Mouse (Mus musculus) midbrain, postnatal 0 days (tissue): ENCODE measurements around the gene Gm5136. TPM values are rescaled to one million over a fixed set of nuclear protein-coding genes. Genes with fewer than 3 reads are reported as not detected.
A peak's percentile ranks its signal among the peaks of the same experiment; 100 is the strongest.

Experiments used
- ATAC-seq: fragments of 200-750 bp; cut with Nextera tagmentation; 2 replicates; pipeline ENCODE4 v1.8.0; 2017; ENCODE audit warnings: moderate number of reproducible peaks, mild to moderate bottlenecking, moderate TSS enrichment, moderate library complexity; ENCODE audit not compliant: low FRiP score
- DNase-seq: peaks from one replicate; pipeline ENCODE4 v3.0.0-alpha.2; 2015; ENCODE audit warnings: low spot score
- H3K27ac ChIP-seq: fragments of 300-500 bp; sonication (generic); 2 replicates; pipeline ENCODE4 v1.5.1; 2014; ENCODE audit warnings: low read depth, mild to moderate bottlenecking, low read length, mixed read lengths
- H3K27me3 ChIP-seq: fragments of 300-500 bp; sonication (generic); 2 replicates; pipeline ENCODE4 v1.6.1; 2014; ENCODE audit warnings: low read length, control low read depth, mixed read lengths; ENCODE audit not compliant: insufficient read depth
- H3K36me3 ChIP-seq: fragments of 300-500 bp; sonication (generic); 2 replicates; pipeline ENCODE4 v1.6.1; 2014; ENCODE audit warnings: low read length, control low read depth, mixed read lengths; ENCODE audit not compliant: insufficient read depth
- H3K4me1 ChIP-seq: fragments of 300-500 bp; sonication (generic); 2 replicates; pipeline ENCODE4 v1.6.1; 2014; ENCODE audit warnings: mild to moderate bottlenecking, control low read depth, antibody characterized with exemption, low read length, mixed read lengths; ENCODE audit not compliant: insufficient read depth
- H3K4me2 ChIP-seq: fragments of 300-500 bp; sonication (generic); 2 replicates; pipeline ENCODE4 v1.6.1; 2014; ENCODE audit warnings: low read depth, mild to moderate bottlenecking, low read length, mixed read lengths; ENCODE audit not compliant: poor library complexity, severe bottlenecking
- H3K4me3 ChIP-seq: fragments of 300-500 bp; sonication (generic); 2 replicates; pipeline ENCODE4 v1.5.1; 2014; ENCODE audit warnings: low read depth, mild to moderate bottlenecking, low read length, moderate library complexity
- H3K9ac ChIP-seq: fragments of 300-500 bp; sonication (generic); replicated peaks from 2 replicates; pipeline ENCODE4 v1.6.1; 2014; ENCODE audit warnings: mild to moderate bottlenecking, low read length, moderate library complexity, mixed read lengths; ENCODE audit not compliant: poor library complexity, severe bottlenecking
- H3K9me3 ChIP-seq: fragments of 300-500 bp; sonication (generic); 2 replicates; pipeline ENCODE4 v1.6.1; 2016; ENCODE audit warnings: low read length, control low read depth
- CTCF ChIP-seq: IDR thresholded peaks from 2 replicates; pipeline ENCODE4 v1.5.1; 2016; ENCODE audit warnings: antibody characterized with exemption, mild to moderate bottlenecking
- WGBS: fragments of 180-500 bp; shearing (Covaris S2); extraction: QIAGEN DNeasy Blood & Tissue Kit; methylation state at CpG from one replicate; pipeline ENCODE4 v1.1.7; 2014; 5-methylcytosine and 5-hydroxymethylcytosine counted together
- polyA plus RNA-seq: library from polyadenylated mRNA; unstranded; fragments of >200 nt; fragmentation: Nextera tagmentation; extraction: Ambion mirVana; gene quantifications from 2 replicates; pipeline ENCODE4 v1.2.1, GENCODE M21; 2015
- total RNA-seq: library from RNA; depleted of rRNA; stranded (reverse); fragments of >200 nt; gene quantifications from 2 replicates; pipeline ENCODE4 v1.2.3, GENCODE M21; 2014

Gm5136 gene
- total and polyA plus RNA-seq, 2 experiments from 2014 or later = 0.16 TPM; not detected in 1

DNA sequence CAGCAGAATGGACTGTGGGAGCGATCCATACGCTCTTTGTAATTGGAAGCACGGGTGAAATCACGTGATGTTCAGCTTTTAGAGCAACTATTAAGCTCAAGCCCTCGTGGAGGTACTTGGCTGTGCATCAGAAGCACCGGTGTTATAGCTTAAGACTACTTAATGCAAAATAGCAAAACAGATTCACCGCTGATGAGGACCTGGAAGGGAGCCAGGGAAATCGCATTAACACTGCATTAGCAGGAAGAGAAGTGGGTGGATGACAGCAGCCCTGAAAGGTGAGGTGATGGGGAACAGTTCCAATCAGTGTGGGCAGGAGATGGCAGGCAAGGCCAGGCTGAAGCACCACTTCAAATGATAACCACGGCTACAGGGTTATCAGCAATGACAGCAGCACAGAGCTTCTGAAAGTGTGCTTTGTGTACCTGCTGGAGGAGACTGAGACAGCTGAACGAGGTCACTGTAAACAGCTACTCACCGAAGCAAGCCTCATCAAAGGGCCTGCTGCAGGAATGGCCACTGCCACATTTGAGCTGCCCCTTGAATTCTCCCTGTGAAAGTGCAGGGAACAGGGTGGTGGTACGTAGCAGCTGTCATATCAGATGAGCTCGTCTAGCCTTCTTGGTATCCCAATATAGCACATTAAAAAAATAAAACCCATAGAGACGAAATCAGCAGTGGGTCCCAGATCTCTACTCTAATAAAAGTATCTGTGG lies 20.1 kb downstream of the Gm5136 start:
- H3K27ac ChIP-seq = no peak overlapping the region; the same call in 1 of the 2 replicates
- no peak overlapping the region for H3K4me3 ChIP-seq
- H3K27me3 ChIP-seq = no peaks in the 10 kb centered on the region
- no peaks in the 10 kb centered on the region for H3K36me3 ChIP-seq
- TF ChIP-seq CTCF = peak; percentile 32; the same call in 1 of the 2 replicates
- H3K9me3 ChIP-seq = no peaks in the 10 kb centered on the region
- peaks cover 6% of the 10 kb centered on the region for H3K4me1 ChIP-seq
- H3K9ac ChIP-seq = no peak overlapping the region
- H3K4me2 ChIP-seq = no peak overlapping the region
- DNase-seq (peak; percentile 69), ATAC-seq (peak; percentile 48; the same call in 1 of the 2 replicates)
- WGBS = 47% methylated on average over 14 of the region's 14 CpGs

- no peaks in the 10 kb centered on the region for H3K27me3 ChIP-seq
- no peak overlapping the region for H3K4me3 ChIP-seq
- no peak for DNase-seq
- no peak for TF ChIP-seq CTCF
- ATAC-seq = peak; percentile 53; the same call in 1 of the 2 replicates
- H3K9ac ChIP-seq = no peak overlapping the region
- H3K27ac ChIP-seq = no peak overlapping the region
- WGBS = 71% methylated on average over 8 of the region's 8 CpGs
- H3K4me1 ChIP-seq = peaks cover 6% of the 10 kb centered on the region
- no peaks in the 10 kb centered on the region for H3K9me3 ChIP-seq
- H3K4me2 ChIP-seq = no peak overlapping the region
- H3K36me3 ChIP-seq = no peaks in the 10 kb centered on the region
These were observed 22.9 kb downstream of the Gm5136 start for GRCm38 (mm10) chr10:108677053-108677452.

- WGBS = 89% methylated on average over 3 of the region's 3 CpGs
These were observed 31.0 kb downstream of the Gm5136 start for GRCm38 (mm10) chr10:108668944-108669343.

DNA sequence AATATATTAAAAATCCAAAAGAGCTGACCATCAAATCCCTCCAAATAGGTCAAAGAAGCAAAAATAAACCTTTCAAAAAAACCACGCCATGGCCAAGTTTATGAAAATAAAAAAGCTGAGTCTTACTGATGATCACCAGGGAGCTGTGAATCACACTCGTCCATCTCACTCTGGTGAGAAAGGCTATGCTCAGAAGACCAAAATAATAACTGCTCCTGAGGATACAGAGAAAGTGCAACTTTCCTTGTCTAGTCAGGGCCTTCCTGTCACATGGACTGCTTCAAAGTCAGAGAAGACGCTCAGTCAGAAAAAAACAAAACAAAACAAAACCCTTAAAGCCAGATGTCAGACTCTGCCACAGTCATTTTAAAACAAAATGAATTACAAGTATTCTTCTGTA lies 39.7 kb downstream of the Gm5136 start:
- 69% methylated on average over 3 of the region's 3 CpGs for WGBS
- ATAC-seq (no peak), DNase-seq (no peak)
- Histone ChIP-seq H3K36me3 (no peaks in the 10 kb centered on the region), H3K9ac (no peak overlapping the region), H3K27me3 (no peaks in the 10 kb centered on the region), H3K4me2 (no peak overlapping the region), H3K27ac (no peak overlapping the region), H3K9me3 (no peaks in the 10 kb centered on the region), H3K4me1 (no peaks in the 10 kb centered on the region), H3K4me3 (no peak overlapping the region)
- no peak for TF ChIP-seq CTCF

More at GRCm38 (mm10) chr10:108668944-108669343, 31.0 kb downstream of the Gm5136 start:
- no peaks in the 10 kb centered on the region for H3K4me1 ChIP-seq
- DNase-seq (no peak), ATAC-seq (no peak)
- no peak for TF ChIP-seq CTCF
- no peak overlapping the region for H3K9ac ChIP-seq
- H3K4me3 ChIP-seq = no peak overlapping the region
- no peaks in the 10 kb centered on the region for H3K27me3 ChIP-seq
- H3K4me2 ChIP-seq = no peak overlapping the region
- no peaks in the 10 kb centered on the region for H3K36me3 ChIP-seq
- H3K9me3 ChIP-seq = no peaks in the 10 kb centered on the region
- no peak overlapping the region for H3K27ac ChIP-seq

DNA sequence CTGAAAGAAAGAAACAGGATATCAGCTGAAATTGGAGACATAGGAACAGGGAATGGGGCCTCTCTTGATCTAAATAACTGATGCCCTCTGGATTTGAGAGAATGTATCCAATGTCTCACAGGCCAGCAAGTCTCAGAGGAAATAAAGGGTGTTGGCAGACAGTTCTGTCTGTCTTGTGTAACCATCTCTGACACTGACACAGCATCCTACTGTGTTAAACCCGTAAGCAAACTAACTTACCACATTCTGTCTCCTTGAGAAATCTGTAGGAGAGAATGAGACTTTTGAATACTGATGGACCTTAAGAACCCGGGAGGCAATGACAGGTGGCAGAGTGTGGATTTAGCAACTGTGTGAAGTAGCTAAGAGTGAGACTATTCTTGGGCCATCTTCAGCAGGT lies 41.7 kb downstream of the Gm5136 start:
- Histone ChIP-seq H3K9me3 (no peaks in the 10 kb centered on the region), H3K27ac (no peak overlapping the region), H3K27me3 (no peaks in the 10 kb centered on the region), H3K4me3 (no peak overlapping the region), H3K9ac (no peak overlapping the region), H3K4me2 (no peak overlapping the region), H3K4me1 (no peaks in the 10 kb centered on the region), H3K36me3 (no peaks in the 10 kb centered on the region)
- DNase-seq (no peak), ATAC-seq (no peak)
- TF ChIP-seq CTCF = no peak
- WGBS = 77% methylated on average over 2 of the region's 2 CpGs

DNA sequence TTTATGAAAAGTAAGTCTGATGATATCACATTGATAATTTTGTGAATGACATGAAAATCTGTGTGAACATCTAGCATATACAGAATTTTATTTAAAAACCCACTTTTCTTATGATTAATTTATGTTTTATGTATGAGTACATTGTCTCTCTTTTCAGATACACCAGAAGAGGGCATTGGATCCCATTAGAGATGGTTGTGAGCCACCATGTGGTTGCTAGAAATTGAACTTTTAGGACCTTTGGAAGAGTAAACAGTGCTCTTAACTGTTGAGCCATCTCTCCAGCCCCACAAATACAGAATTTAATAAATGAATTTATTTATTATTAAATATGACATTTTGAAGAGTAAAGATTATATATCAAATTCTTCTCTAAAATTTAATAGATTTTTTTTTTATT lies 42.3 kb downstream of the Gm5136 start:
- Histone ChIP-seq H3K4me3 (no peak overlapping the region), H3K27ac (no peak overlapping the region), H3K4me2 (no peak overlapping the region), H3K9me3 (no peaks in the 10 kb centered on the region), H3K36me3 (no peaks in the 10 kb centered on the region), H3K4me1 (no peaks in the 10 kb centered on the region), H3K9ac (no peak overlapping the region), H3K27me3 (no peaks in the 10 kb centered on the region)
- DNase-seq (no peak), ATAC-seq (no peak)
- 0 out of 2 replicates have a peak, but pooled peaks have one; percentile 8 for TF ChIP-seq CTCF
